Mouse (Mus musculus) lung, embryonic 14.5 days (tissue): ENCODE data around the gene Dnase2a. TPM values are rescaled to one million over a fixed set of nuclear protein-coding genes. Genes with fewer than 3 reads are reported as not detected.
A peak's percentile ranks its signal among the peaks of the same experiment; 100 is the strongest.

Experiments used
- ATAC-seq: fragments of 200-750 bp; cut with Nextera tagmentation; 2 replicates; pipeline ENCODE4 v1.8.0; 2017; ENCODE audit warnings: mild to moderate bottlenecking, moderate TSS enrichment, moderate library complexity; ENCODE audit not compliant: insufficient read depth
- DNase-seq: peaks from one replicate; pipeline ENCODE4 v3.0.0-alpha.2; 2015
- H3K27ac ChIP-seq: fragments of 300-500 bp; sonication (generic); 2 replicates; pipeline ENCODE4 v1.5.1; 2014; ENCODE audit warnings: low read depth, mild to moderate bottlenecking, moderate library complexity
- H3K27me3 ChIP-seq: fragments of 300-500 bp; sonication (generic); 2 replicates; pipeline ENCODE4 v1.6.1; 2014; ENCODE audit warnings: low read length, control low read depth; ENCODE audit not compliant: insufficient read depth
- H3K36me3 ChIP-seq: fragments of 300-500 bp; sonication (generic); 2 replicates; pipeline ENCODE4 v1.6.1; 2014; ENCODE audit warnings: control low read depth; ENCODE audit not compliant: insufficient read depth
- H3K4me1 ChIP-seq: fragments of 300-500 bp; sonication (generic); 2 replicates; pipeline ENCODE4 v1.6.1; 2014; ENCODE audit warnings: antibody characterized with exemption, control low read depth; ENCODE audit not compliant: insufficient read depth
- H3K4me2 ChIP-seq: fragments of 300-500 bp; sonication (generic); 2 replicates; pipeline ENCODE4 v1.6.1; 2014; ENCODE audit warnings: mild to moderate bottlenecking
- H3K4me3 ChIP-seq: fragments of 300-500 bp; sonication (generic); 2 replicates; pipeline ENCODE4 v1.5.1; 2014; ENCODE audit warnings: low read depth, low read length
- H3K9ac ChIP-seq: fragments of 300-500 bp; sonication (generic); 2 replicates; pipeline ENCODE4 v1.6.1; 2014
- H3K9me3 ChIP-seq: fragments of 300-500 bp; sonication (generic); 2 replicates; pipeline ENCODE4 v1.6.1; 2016; ENCODE audit warnings: low read depth, low read length, control low read depth
- CTCF ChIP-seq: IDR thresholded peaks from 2 replicates; pipeline ENCODE4 v1.5.1; 2016; ENCODE audit warnings: antibody characterized with exemption, low read depth
- WGBS: fragments of 180-500 bp; shearing (Covaris S2); extraction: QIAGEN DNeasy Blood & Tissue Kit; methylation state at CpG from one replicate; pipeline ENCODE4 v1.1.7; 2014; 5-methylcytosine and 5-hydroxymethylcytosine counted together
- polyA plus RNA-seq: library from polyadenylated mRNA; unstranded; fragments of >200 nt; fragmentation: Nextera tagmentation; extraction: Ambion mirVana; gene quantifications from 2 replicates; pipeline ENCODE4 v1.2.1, GENCODE M21; 2014

Dnase2a gene
- polyA plus RNA-seq, 1 experiment from 2014 or later: 15.3 TPM

GRCm38 (mm10) chr8:84909162-84909767 is 905 bp downstream of the Dnase2a start:
- ATAC-seq (no peak; the same call in 1 of the 2 replicates), DNase-seq (no peak)
- H3K36me3 ChIP-seq: no peaks in the 10 kb centered on the region
- 0 out of 2 replicates have a peak, but pooled peaks cover 6% of the 10 kb centered on the region for H3K4me1 ChIP-seq
- 44% methylated on average over 20 of the region's 20 CpGs for WGBS
- 0 out of 2 replicates have a peak, but pooled peaks cover 5% of the 10 kb centered on the region for H3K9me3 ChIP-seq
- H3K27ac ChIP-seq: no peak overlapping the region
- TF ChIP-seq CTCF: no peak
- H3K4me2 ChIP-seq: peak overlapping the region; percentile 93
- peak overlapping the region; percentile 58 for H3K4me3 ChIP-seq
- peak overlapping the region; percentile 69 for H3K9ac ChIP-seq
- H3K27me3 ChIP-seq: peaks cover 37% of the 10 kb centered on the region

DNA sequence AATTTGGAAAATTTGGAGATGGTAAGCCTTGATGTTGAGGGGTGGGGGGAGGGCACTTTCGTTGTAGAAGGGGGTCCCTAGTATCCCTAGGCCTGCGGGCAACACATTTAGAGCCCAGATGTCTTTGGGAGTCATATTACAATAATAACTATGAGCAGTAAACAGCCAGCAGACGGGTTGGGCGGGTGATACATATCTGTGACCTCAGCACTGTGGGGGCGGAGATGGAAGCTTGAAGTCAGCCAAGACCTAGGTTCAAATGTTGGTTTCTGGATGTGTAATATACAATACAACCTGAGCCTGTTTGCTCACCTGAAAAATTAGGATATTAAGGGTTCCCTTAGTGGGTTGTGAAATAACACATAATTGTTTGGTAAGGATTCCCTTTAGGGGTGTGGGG is 1.6 kb downstream of the Dnase2a start:
- WGBS: 61% methylated on average over 5 of the region's 5 CpGs

DNA sequence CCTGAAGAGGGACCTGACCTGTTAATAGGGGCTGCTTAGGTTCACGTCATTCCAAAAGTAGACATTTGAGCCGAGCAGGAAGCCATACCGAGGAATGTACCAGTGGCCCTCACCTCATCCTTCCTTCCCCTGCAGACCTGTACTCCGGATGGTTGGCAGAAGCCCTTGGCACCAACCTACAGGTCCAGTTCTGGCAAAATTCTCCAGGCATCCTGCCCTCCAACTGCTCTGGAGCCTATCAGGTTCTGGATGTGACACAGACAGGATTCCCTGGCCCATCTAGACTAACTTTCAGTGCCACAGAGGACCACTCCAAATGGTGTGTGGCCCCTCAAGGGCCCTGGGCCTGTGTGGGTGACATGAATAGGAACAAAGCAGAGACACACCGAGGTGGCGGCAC is 2.2 kb downstream of the Dnase2a start:
- 0 out of 2 replicates have a peak, but pooled peaks cover 5% of the 10 kb centered on the region for H3K9me3 ChIP-seq
- no peak for TF ChIP-seq CTCF
- no peak overlapping the region for H3K4me3 ChIP-seq
- no peak for DNase-seq
- WGBS: 76% methylated on average over 6 of the region's 6 CpGs
- peaks cover 37% of the 10 kb centered on the region for H3K27me3 ChIP-seq
- H3K4me2 ChIP-seq: no peak overlapping the region
- ATAC-seq: no peak
- H3K36me3 ChIP-seq: no peaks in the 10 kb centered on the region
- H3K27ac ChIP-seq: no peak overlapping the region
- 0 out of 2 replicates have a peak, but pooled peaks cover 6% of the 10 kb centered on the region for H3K4me1 ChIP-seq
- no peak overlapping the region for H3K9ac ChIP-seq

More for the DNA sequence above, 1.6 kb downstream of the Dnase2a start:
- Histone ChIP-seq H3K9me3 (0 out of 2 replicates have a peak, but pooled peaks cover 5% of the 10 kb centered on the region), H3K27me3 (peaks cover 37% of the 10 kb centered on the region), H3K27ac (no peak overlapping the region), H3K36me3 (no peaks in the 10 kb centered on the region), H3K4me1 (0 out of 2 replicates have a peak, but pooled peaks cover 6% of the 10 kb centered on the region), H3K9ac (no peak overlapping the region), H3K4me2 (peak overlapping the region; percentile 93), H3K4me3 (no peak overlapping the region)
- DNase-seq (no peak), ATAC-seq (no peak)
- TF ChIP-seq CTCF: no peak

- ATAC-seq (no peak), DNase-seq (no peak)
- H3K9ac ChIP-seq: no peak overlapping the region
- H3K4me3 ChIP-seq: no peak overlapping the region
- 0 out of 2 replicates have a peak, but pooled peaks cover 5% of the 10 kb centered on the region for H3K9me3 ChIP-seq
- no peak overlapping the region for H3K4me2 ChIP-seq
- no peaks in the 10 kb centered on the region for H3K36me3 ChIP-seq
- TF ChIP-seq CTCF: no peak
- 0 out of 2 replicates have a peak, but pooled peaks cover 6% of the 10 kb centered on the region for H3K4me1 ChIP-seq
- H3K27me3 ChIP-seq: peaks cover 37% of the 10 kb centered on the region
- no peak overlapping the region for H3K27ac ChIP-seq
- 82% methylated on average over 9 of the region's 9 CpGs for WGBS
These were observed 3.5 kb downstream of the Dnase2a start for GRCm38 (mm10) chr8:84911854-84912253.

GRCm38 (mm10) chr8:84912391-84912790 is 4.0 kb downstream of the Dnase2a start:
- ATAC-seq (no peak), DNase-seq (no peak)
- Histone ChIP-seq H3K36me3 (no peaks in the 10 kb centered on the region), H3K4me2 (peak overlapping the region; percentile 74), H3K9ac (peak overlapping the region; percentile 39; the same call in 1 of the 2 replicates), H3K9me3 (0 out of 2 replicates have a peak, but pooled peaks cover 5% of the 10 kb centered on the region), H3K4me3 (peak overlapping the region; percentile 42), H3K27me3 (peaks cover 37% of the 10 kb centered on the region), H3K27ac (no peak overlapping the region), H3K4me1 (0 out of 2 replicates have a peak, but pooled peaks cover 6% of the 10 kb centered on the region)
- TF ChIP-seq CTCF: no peak
- WGBS: 18% methylated on average over 27 of the region's 27 CpGs

DNA sequence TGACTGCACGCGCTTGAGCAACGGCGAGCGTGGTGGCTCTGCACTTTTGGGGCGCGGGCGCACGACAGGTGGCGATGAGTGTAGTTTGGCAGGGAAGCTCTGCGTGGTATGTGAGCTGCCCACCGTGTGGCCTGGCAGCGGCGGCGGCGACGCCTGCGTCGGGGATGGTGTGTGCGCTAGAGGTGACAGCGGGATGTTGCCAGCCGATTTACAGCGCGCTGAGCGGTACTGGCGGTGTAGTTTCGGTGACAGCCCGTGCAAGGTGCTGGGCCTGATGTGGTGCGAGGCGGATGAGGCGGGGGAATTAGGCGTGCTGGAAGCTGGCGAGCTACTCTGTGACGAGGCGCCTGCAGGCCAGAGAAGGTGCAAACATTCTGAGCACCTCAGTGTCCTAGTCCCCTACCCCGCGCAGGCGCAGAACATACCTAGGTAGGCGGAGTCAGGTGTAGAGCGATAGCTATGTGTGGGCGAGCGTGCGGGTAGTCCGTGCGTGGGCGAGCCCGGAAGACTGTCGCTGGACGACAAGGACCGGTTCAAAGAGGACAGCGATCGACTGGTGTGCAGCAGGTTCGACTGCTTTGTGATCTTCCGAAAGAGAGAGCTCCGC is 4.6 kb downstream of the Dnase2a start:
- Histone ChIP-seq H3K36me3 (no peaks in the 10 kb centered on the region), H3K4me2 (peak overlapping the region; percentile 74), H3K9ac (peak overlapping the region; percentile 39), H3K4me1 (0 out of 2 replicates have a peak, but pooled peaks cover 6% of the 10 kb centered on the region), H3K27ac (no peak overlapping the region), H3K9me3 (0 out of 2 replicates have a peak, but pooled peaks cover 5% of the 10 kb centered on the region), H3K27me3 (peaks cover 42% of the 10 kb centered on the region), H3K4me3 (peak overlapping the region; percentile 42)
- DNase-seq (peak; percentile 78), ATAC-seq (peak; percentile 39; the same call in 1 of the 2 replicates)
- 1% methylated on average over 55 of the region's 55 CpGs for WGBS
- TF ChIP-seq CTCF: no peak

GRCm38 (mm10) chr8:84913502-84913900 is 5.1 kb downstream of the Dnase2a start:
- Histone ChIP-seq H3K4me3 (peak overlapping the region; percentile 42), H3K9me3 (0 out of 2 replicates have a peak, but pooled peaks cover 5% of the 10 kb centered on the region), H3K36me3 (no peaks in the 10 kb centered on the region), H3K9ac (peak overlapping the region; percentile 39), H3K27me3 (peaks cover 47% of the 10 kb centered on the region), H3K4me1 (0 out of 2 replicates have a peak, but pooled peaks cover 6% of the 10 kb centered on the region), H3K4me2 (peak overlapping the region; percentile 74), H3K27ac (no peak overlapping the region)
- no peak for ATAC-seq
- no peak for TF ChIP-seq CTCF
- WGBS: 8% methylated on average over 9 of the region's 9 CpGs
- no peak for DNase-seq
